Mouse (Mus musculus): ENCODE measurements around the gene Sparcl1.

The Sparcl1 gene

GRCm38 (mm10) chr5:104062773-104063551 lies 50.6 kb downstream of the Sparcl1 start:
- no peak for DNase-seq (ENCODE audit: low read depth)

DNA sequence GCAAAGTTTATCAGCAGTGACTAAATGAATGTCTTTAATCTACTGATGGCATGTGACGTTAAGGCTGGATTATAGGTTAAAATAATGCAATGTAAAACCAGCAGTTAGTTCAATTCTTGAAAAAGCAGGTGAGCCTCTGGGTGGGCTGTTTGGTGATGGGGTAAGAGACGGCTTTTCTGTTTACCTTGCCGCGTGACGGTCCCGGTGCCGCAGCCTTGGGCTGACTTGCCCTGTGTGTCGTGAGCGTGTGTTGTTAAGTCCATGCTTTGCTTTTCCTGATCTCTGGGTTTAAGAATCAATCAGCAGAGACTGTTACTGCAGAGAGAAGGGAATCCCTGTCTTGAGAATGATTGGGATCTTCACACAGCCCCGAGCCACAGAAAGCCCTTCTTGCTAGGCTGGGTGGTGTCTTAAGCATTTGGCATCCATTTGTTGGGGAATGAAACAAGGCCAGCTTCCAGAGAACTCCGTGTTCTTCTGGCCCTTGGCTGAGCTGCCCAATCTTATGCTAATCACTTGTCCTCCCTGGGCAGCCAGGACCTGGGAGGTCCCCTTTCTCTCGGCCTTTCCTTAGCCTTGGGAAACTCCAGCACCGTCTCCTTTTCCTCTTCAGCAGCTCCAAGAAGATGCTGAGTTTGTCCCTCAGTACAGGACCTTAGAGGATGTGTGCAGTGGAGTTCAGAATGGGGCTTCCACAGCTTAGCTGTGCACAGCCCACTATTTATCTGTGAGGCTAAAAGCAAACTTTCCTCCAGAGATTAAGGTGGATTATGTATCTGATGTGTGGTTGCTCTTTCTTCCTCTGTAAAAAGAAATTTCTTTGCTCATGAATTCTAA lies 51.4 kb downstream of the Sparcl1 start:
- no peak for DNase-seq (ENCODE audit: low read depth)

GRCm38 (mm10) chr5:104060429-104060828 lies 53.1 kb downstream of the Sparcl1 start:
- DNase-seq (ENCODE audit: low read depth): no peak

- no peak for DNase-seq (ENCODE audit: low read depth)
Observed at GRCm38 (mm10) chr5:104059628-104060027, 53.9 kb downstream of the Sparcl1 start.

DNA sequence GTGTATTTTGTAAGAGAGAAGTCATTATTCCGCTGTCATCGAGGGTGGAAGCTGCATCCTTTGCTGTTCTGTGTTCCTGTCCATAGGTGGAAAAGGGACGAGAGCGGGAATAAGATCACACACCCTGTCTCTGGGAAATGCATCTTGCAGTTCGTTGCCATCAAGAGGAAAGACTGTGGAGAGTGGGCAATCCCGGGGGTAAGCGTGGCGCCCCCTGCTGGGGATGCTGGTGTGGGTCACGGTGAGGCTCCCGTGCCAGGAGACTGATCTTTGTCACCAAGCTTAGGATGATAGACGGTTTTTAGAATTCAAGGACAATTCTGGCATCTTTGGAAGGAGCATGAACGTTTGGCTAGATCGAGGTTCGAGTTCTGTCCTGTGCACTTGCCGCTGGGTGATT lies 55.5 kb downstream of the Sparcl1 start:
- DNase-seq (ENCODE audit: low read depth): peak; percentile 29

- DNase-seq (ENCODE audit: low read depth): peak; percentile 26
Observed at GRCm38 (mm10) chr5:104056295-104056694, 57.2 kb downstream of the Sparcl1 start.

- DNase-seq (ENCODE audit: low read depth): peak; percentile 86
Observed at GRCm38 (mm10) chr5:104055816-104056215, 57.7 kb downstream of the Sparcl1 start.

- no peak for DNase-seq (ENCODE audit: low read depth)
Observed at GRCm38 (mm10) chr5:104054938-104055337, 58.6 kb downstream of the Sparcl1 start.

GRCm38 (mm10) chr5:104052956-104053355 lies 60.6 kb downstream of the Sparcl1 start:
- peak; percentile 60 for DNase-seq (ENCODE audit: low read depth)

DNA sequence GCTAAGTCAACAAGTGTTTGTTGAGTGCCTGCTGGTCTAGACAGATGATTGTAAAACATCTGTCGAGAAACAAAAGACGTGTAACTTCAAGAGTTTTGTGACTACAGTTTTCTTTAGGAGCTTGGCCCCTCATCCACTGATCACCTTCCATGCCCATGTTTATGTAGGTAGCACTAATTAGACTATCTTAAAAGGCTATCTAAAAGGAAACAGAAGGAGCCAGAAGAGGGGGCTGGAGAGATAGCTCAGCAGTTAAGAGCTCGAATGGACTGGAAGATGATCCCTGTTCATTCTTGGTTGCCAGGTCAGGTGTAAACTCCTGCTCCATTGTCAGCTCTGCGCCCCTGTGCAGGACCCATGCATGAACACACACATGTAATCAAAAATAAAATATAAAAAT lies 65.4 kb downstream of the Sparcl1 start:
- peak; percentile 66 for DNase-seq (ENCODE audit: low read depth)

DNA sequence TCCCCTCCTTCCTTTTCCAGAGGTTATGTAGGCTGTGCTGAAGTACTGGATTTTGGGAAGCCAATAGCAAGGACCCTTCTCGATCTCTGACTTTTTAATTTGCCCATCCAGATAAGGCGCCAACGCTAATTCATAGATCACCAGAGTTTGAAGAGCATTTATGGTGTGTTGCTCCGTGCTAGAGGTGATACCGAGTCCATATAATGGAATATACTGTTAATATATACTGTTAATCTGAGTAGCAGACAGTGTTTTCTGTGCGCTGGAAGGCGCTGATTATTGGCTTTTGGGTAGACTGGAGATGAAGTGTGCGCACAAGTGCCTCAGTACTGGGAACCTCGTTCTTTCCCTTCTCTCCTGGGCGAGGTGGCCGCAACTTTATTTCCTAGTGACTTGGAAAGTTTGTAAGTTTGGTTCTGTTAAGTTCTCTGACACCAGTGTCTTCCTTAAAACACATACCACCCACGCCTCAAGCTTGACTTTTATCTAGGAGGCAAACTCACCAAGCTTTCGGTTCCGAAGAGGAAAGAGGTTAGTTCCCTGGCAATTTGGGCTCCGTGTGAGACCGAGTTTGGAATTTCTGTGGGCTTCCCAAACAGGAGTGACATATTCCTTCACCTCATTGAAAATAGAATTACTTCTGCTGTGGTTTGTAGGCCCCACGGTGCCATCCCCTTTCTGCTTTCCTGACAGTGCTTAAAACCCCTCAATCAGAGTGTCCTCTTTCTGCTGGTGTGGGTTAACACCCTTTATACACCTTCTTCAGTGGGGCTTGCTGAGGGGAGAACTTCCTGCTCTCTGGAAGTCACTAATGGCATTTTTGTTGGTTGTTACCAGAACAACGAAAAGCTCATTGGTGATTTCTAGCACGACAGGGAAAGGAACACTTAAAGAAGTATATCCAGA lies 66.1 kb downstream of the Sparcl1 start:
- peak; percentile 46 for DNase-seq (ENCODE audit: low read depth)

DNA sequence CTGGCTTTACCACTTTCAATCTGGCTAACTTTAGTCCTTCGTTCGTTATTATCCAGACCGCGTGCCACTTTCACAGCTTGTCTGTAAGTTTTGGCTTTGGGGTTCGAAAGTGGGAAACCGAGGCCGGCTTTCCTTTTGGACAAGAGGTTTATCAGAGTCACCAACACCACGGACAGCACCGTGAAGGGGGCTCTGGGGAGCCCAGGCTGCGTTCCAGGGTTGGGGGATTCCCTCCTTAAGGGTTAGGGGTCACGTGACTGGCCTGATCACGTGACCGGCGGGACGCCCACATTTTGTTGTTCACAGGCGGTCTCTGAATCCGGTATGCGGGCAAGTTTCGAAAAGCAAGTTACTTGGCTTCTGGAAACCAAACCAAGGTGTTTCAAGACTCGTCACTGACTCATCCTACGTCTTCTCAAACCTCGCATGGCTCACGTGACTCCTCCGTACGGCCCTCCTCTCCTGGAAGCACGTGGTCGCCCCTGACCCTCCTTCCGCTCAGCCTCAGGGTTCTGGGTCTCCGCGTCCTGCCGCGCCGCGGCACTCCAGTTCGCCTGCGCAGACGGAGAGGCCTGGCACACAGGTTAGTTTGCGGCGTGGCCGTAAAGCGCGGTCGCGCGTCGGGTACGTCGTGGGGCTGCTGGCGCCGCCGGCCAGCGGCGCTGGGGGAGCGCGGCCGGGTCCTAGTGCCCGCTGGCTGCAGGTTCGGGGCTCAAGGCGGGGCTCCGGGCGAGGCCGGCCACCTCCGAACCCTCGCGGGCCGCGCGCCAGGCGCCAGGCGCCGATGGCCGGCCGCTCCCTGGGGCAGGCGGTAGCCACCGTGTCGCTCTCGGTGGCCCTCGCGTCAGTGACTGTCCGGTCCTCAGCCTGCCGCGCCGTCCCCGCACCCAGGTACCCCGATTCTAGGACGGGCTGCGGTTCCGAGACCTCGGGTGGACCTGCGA lies 67.0 kb downstream of the Sparcl1 start, which contains the start of gene Nudt9:
Nudt9 (plus strand) TSS at position 51 of the 944 bp plus-strand sequence.
- DNase-seq (ENCODE audit: low read depth): peak; percentile 99

GRCm38 (mm10) chr5:104043704-104044103 lies 69.8 kb downstream of the Sparcl1 start:
- no peak for DNase-seq (ENCODE audit: low read depth)

GRCm38 (mm10) chr5:104042906-104043305 lies 70.6 kb downstream of the Sparcl1 start:
- DNase-seq (ENCODE audit: low read depth): no peak

GRCm38 (mm10) chr5:104039154-104039932 lies 74.2 kb downstream of the Sparcl1 start:
- peak; percentile 64 for DNase-seq (ENCODE audit: low read depth)

- DNase-seq (ENCODE audit: low read depth): no peak
Observed at GRCm38 (mm10) chr5:104036686-104037085, 76.8 kb downstream of the Sparcl1 start.

- no peak for DNase-seq (ENCODE audit: low read depth)
Observed at GRCm38 (mm10) chr5:104035824-104036223, 77.7 kb downstream of the Sparcl1 start.

- no peak for DNase-seq (ENCODE audit: low read depth)
Observed at GRCm38 (mm10) chr5:104035066-104035465, 78.5 kb downstream of the Sparcl1 start.

DNA sequence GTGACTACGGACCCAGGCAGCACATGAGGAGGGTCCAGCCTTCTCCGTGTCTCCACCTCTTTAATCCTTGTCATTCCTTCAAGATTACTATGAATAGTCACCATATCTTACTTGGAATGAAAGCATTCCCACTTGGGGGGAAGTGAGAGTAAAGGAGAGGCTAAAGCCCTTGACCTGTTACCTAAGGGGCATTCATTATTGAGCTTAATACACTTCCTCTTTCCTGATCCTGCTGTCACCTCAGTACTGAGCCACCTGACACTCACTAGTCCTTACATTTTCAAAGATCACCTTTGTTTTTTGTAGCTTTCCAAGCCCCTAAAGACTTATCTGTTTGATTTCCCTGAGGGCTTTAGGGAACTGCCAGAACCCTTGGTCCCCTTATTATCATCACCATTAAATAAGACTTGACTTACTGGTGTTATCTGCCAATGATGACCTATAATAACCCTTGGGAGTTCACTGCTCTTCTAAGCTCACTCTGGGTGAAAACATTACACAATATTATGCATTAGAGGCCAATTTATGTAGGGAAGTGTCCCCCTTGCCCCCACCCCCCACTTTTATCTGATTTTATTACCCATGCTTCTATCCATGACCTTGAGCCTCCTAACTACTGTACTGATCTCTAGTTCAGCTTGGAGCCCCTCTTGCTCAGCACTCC lies 81.0 kb downstream of the Sparcl1 start:
- DNase-seq (ENCODE audit: low read depth): no peak

Measured in 416B (cell line).